Mouse (Mus musculus) ES-Bruce4 (cell line): Measurements from ENCODE around the gene Hyal2. TPM values are rescaled to one million over a fixed set of nuclear protein-coding genes. Genes with fewer than 3 reads are reported as not detected.
A peak's percentile ranks its signal among the peaks of the same experiment; 100 is the strongest.

Experiments
- H3K27ac ChIP-seq: 2 replicates; pipeline ENCODE4 v1.5.1; 2012; ENCODE audit warnings: low read length, inconsistent platforms; ENCODE audit not compliant: insufficient read depth
- H3K27me3 ChIP-seq: 2 replicates; pipeline ENCODE4 v1.6.1; 2012; ENCODE audit warnings: mild to moderate bottlenecking, low read length, inconsistent platforms; ENCODE audit not compliant: control insufficient read depth, poor library complexity, insufficient read depth, severe bottlenecking
- H3K36me3 ChIP-seq: 2 replicates; pipeline ENCODE4 v1.6.1; 2012; ENCODE audit warnings: inconsistent platforms, mild to moderate bottlenecking, low read length, moderate library complexity; ENCODE audit not compliant: control insufficient read depth, poor library complexity, insufficient read depth, severe bottlenecking
- H3K4me1 ChIP-seq: one replicate; pipeline ENCODE4 v1.8.1; 2011; ENCODE audit warnings: low read length; ENCODE audit not compliant: control insufficient read depth, insufficient read depth
- H3K4me3 ChIP-seq: 2 replicates; pipeline ENCODE4 v1.5.1; 2011; ENCODE audit warnings: low read depth, mild to moderate bottlenecking, low read length
- H3K9ac ChIP-seq: 2 replicates; pipeline ENCODE4 v1.6.1; 2012; ENCODE audit warnings: low read depth, mild to moderate bottlenecking, inconsistent platforms; ENCODE audit not compliant: poor library complexity, severe bottlenecking
- H3K9me3 ChIP-seq: replicated peaks from 2 replicates; pipeline ENCODE4 v1.6.1; 2012; ENCODE audit warnings: mild to moderate bottlenecking, low read length, inconsistent platforms; ENCODE audit not compliant: control insufficient read depth, poor library complexity, insufficient read depth, severe bottlenecking
- CTCF ChIP-seq: IDR thresholded peaks from one replicate; pipeline ENCODE4 v1.8.1; 2011; ENCODE audit warnings: low read depth, low read length
- EP300 ChIP-seq: IDR thresholded peaks from 2 replicates; pipeline ENCODE4 v1.6.1; 2011; ENCODE audit warnings: low read depth, low read length; ENCODE audit not compliant: insufficient read depth
- POLR2A ChIP-seq: IDR thresholded peaks from one replicate; pipeline ENCODE4 v1.8.1; 2011; ENCODE audit warnings: low read length; ENCODE audit not compliant: insufficient read depth
- polyA plus RNA-seq: library from polyadenylated mRNA; stranded (reverse); fragments of >200 nt; gene quantifications from 2 replicates; pipeline ENCODE4 v1.2.4, GENCODE M21; 2011; ENCODE audit warnings: low read depth; ENCODE audit not compliant: missing spikeins, insufficient read depth, insufficient read length

The Hyal2 gene
- polyA plus RNA-seq, 1 experiment = 38.7 TPM

- no peaks in the 10 kb centered on the region for H3K27me3 ChIP-seq
- H3K36me3 ChIP-seq = peaks cover 33% of the 10 kb centered on the region
- no peak overlapping the region for H3K27ac ChIP-seq
- peaks cover 13% of the 10 kb centered on the region for H3K9me3 ChIP-seq
- no peak overlapping the region for H3K9ac ChIP-seq
- H3K4me1 ChIP-seq = no peaks in the 10 kb centered on the region
- TF ChIP-seq EP300 (no peak), POLR2A (no peak), CTCF (no peak)
- no peak overlapping the region for H3K4me3 ChIP-seq
Measured at GRCm38 (mm10) chr9:107594281-107595062, 26.7 kb downstream of the Hyal2 start.

- Histone ChIP-seq H3K36me3 (peaks cover 8% of the 10 kb centered on the region), H3K9ac (no peak overlapping the region), H3K9me3 (no peaks in the 10 kb centered on the region), H3K4me1 (peaks cover 2% of the 10 kb centered on the region), H3K27me3 (no peaks in the 10 kb centered on the region), H3K27ac (no peak overlapping the region), H3K4me3 (no peak overlapping the region)
- no peak for TF ChIP-seq POLR2A
- TF ChIP-seq CTCF = no peak
- TF ChIP-seq EP300 = no peak
Measured at GRCm38 (mm10) chr9:107596619-107597569, 29.1 kb downstream of the Hyal2 start.

DNA sequence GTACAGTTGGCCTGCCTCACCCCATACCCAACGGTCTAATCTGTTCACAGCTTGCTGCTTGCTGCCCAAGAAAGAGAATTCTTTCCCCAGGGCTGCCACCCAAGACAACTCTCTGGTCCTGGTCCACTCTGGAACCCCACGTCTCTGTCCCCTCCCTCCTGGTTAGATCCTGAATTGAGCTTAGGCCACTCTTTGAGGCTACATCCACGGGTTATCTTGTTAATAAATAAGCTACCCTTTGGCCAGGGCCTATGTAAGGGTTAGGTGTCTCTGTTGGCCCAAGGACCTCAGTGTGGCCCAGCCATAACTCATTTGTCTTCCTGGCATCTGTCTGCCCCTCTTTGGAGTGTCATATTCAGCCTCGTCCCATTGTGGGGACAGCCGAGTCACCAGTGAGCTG, 30.6 kb downstream of the Hyal2 start:
- peaks cover 2% of the 10 kb centered on the region for H3K4me1 ChIP-seq
- no peak overlapping the region for H3K9ac ChIP-seq
- no peaks in the 10 kb centered on the region for H3K27me3 ChIP-seq
- no peaks in the 10 kb centered on the region for H3K36me3 ChIP-seq
- H3K4me3 ChIP-seq = peak overlapping the region; percentile 35
- H3K9me3 ChIP-seq = no peaks in the 10 kb centered on the region
- no peak overlapping the region for H3K27ac ChIP-seq
- TF ChIP-seq CTCF = no peak
- no peak for TF ChIP-seq POLR2A
- TF ChIP-seq EP300 = no peak

DNA sequence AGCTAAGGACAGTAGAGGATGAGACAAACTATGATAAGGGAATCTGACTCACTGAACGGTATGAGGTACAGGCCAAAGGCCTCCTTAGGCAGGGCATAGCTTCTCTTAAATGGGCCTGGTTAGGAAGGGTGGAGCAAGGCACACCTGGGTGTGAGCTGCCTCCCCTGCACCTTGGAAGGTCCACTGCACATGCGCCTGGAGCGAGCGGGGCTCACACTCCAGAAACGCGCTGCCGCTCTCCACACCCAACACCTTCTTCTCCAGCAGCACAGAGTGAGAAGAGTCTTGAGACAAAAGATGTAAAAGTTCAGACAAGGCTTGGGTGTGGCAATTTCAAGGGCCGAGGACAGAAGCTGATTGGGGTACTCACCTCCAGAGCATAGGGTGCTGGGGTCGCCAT, 31.7 kb downstream of the Hyal2 start:
- Histone ChIP-seq H3K4me3 (peak overlapping the region; percentile 34), H3K4me1 (peaks cover 5% of the 10 kb centered on the region), H3K36me3 (no peaks in the 10 kb centered on the region), H3K27me3 (no peaks in the 10 kb centered on the region), H3K9me3 (no peaks in the 10 kb centered on the region), H3K27ac (no peak overlapping the region), H3K9ac (no peak overlapping the region)
- TF ChIP-seq CTCF (no peak), EP300 (no peak), POLR2A (no peak)

DNA sequence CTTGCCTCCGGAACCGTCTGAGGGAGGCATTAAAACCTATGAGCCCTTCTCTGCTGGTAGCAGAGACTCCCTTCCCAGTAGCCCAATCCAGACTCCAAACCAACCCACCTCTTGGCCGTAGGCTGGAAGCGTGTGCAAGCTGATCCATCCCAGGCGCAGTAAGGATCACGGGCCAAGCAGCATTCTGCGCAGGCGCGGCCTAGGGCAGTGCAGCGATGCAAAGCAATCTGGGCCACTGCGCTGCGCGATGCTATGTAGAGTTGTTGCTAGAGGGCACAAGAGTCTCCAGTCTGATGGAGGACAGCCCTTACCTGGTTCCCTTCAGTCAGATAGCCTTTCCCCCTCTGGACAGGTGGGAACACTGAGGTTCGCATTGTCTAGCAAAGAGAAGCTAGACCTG, 32.1 kb downstream of the Hyal2 start:
- Histone ChIP-seq H3K4me3 (peak overlapping the region; percentile 34), H3K9ac (no peak overlapping the region), H3K36me3 (no peaks in the 10 kb centered on the region), H3K27ac (no peak overlapping the region), H3K9me3 (no peaks in the 10 kb centered on the region), H3K27me3 (no peaks in the 10 kb centered on the region), H3K4me1 (peaks cover 5% of the 10 kb centered on the region)
- TF ChIP-seq CTCF (no peak), EP300 (no peak), POLR2A (no peak)

DNA sequence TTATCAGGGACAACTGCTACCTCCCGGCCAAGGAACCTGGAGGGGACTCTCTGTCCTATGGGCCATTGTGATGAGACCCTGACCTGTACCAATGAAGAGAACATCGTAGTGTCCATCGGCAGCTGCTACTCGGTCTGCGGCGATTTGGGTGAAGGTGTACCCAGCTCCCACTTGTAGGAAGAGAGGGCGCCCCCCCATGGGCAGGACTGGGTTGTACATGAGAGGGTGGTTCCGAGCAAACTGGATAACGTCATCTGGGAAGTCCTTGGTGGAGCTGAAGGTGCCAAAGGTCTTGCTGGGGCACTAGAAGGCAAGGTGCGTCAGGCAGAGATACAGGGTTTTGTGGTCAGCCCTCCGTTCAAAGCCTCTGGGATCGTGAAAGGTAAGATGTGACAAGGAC, 33.0 kb downstream of the Hyal2 start:
- Histone ChIP-seq H3K9me3 (no peaks in the 10 kb centered on the region), H3K4me1 (peaks cover 8% of the 10 kb centered on the region), H3K9ac (no peak overlapping the region), H3K4me3 (no peak overlapping the region), H3K27ac (no peak overlapping the region), H3K36me3 (no peaks in the 10 kb centered on the region), H3K27me3 (no peaks in the 10 kb centered on the region)
- TF ChIP-seq CTCF (peak; percentile 49), EP300 (no peak)
